Mouse (Mus musculus): Measurements from ENCODE around the gene Rfc4. TPM values are rescaled to one million over a fixed set of nuclear protein-coding genes. Genes with fewer than 3 reads are reported as not detected.
"Not testable (repeated sequence)": the region's sequence is repeated elsewhere in the genome, so short reads cannot be mapped to it uniquely, and the experiment has no call there.

Gene Rfc4
- polyA plus RNA-seq, 1 experiment from 2014 or later: 47.1 TPM

DNA sequence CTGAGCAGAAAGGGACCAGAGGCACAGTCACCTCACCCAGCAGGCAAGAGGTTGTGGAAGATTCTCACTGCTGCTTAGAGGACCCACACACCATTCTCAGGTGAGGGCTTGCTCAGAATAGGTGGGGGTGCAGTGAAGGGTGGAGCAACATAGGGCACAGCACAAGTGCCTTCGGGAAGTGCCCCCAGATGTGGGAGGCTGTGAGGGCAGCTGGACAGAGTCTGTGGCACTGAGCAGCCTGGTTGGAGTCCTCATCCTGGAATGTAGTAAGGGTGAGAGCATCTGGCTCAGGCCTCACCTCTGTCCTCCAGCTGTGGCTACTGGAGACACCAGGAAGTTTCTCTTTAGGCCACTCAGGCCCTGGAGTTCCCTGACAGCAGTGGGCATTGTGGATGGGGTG lies 30.7 kb downstream of the Rfc4 start:
- peaks cover 14% of the 10 kb centered on the region for H3K4me1 ChIP-seq (replicated peaks)
- H3K27ac ChIP-seq (replicated peaks); H3K36me3 ChIP-seq; H3K9ac ChIP-seq; ATAC-seq (ENCODE audit: low read depth); H3K4me3 ChIP-seq; H3K9me3 ChIP-seq; H3K4me2 ChIP-seq: not testable (repeated sequence)
- 95% methylated on average over 1 of the region's 1 CpGs for WGBS
- H3K27me3 ChIP-seq: peaks cover 20% of the 10 kb centered on the region

DNA sequence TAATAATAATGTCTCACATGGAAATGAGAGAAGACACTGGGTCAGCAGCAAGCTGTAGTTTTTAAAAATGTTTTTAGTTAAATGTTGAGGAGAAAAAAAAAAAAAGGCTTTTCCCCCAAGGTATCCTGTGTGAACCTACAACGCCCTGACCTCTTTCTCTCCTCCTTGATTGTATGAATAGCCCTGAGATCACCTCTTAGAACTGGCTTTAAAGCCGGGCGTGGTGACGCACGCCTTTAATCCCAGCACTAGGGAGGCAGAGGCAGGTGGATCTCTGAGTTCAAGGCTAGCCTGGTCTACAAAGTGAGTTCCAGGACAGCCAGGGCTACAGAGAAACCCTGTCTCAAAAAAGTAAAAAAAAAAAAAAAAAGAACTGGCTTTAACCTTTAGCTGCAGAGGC lies 32.0 kb downstream of the Rfc4 start:
- H3K9me3 ChIP-seq; H3K9ac ChIP-seq; H3K27ac ChIP-seq (replicated peaks); H3K36me3 ChIP-seq; H3K4me2 ChIP-seq; H3K4me3 ChIP-seq; ATAC-seq (ENCODE audit: low read depth): not testable (repeated sequence)
- H3K4me1 ChIP-seq (replicated peaks): peaks cover 12% of the 10 kb centered on the region
- H3K27me3 ChIP-seq: peaks cover 12% of the 10 kb centered on the region
- 92% methylated on average over 5 of the region's 5 CpGs for WGBS

DNA sequence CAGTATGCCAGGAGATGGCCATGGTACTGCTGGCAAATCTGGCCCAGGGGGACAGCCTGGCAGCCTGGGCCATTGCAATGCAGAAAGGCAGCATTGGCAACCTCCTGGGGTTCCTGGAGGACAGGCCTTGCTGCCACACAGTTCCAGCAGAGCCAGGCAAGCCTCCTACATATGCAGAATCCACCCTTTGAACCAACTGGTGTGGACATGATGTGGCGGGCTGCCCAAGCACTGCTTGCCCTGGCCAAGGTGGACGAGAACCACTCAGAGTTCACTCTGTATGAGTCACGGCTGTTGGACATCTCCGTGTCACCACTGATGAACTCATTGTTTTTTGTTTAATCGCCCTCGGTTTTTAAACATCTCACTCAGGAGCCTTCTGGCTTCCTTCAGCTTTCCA lies 33.4 kb downstream of the Rfc4 start:
- Histone ChIP-seq H3K9ac (no peak overlapping the region), H3K9me3 (no peaks in the 10 kb centered on the region)
- WGBS: 87% methylated on average over 6 of the region's 6 CpGs

DNA sequence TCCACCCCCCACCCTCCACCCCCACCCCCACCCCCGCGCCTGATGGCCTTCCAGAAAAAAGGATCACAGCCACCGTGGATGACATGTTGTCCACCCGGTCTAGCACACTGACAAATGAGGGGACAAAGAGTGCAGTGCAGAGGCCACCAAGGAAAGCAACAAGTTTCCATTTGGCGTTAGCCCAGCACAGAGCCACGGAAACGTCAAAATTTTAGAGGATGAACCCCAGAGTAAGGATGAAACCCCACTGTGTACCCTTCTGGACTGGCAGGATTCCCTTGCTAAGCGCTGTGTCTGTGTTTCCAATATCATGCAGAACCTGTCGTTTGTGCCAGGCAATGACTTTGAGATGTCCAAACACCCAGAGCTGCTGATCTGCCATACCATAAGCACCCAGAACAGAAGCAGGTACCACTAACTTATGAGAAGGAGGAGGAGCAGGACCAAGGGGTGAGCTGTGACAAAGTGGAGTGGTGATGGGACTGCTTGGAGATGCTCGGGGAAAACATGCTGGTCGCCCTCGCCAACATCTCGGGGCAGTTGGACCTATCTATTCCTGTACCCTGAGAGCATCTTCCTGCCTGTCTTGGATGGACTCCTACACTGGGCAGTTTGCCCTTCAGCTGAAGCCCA lies 34.1 kb downstream of the Rfc4 start:
- H3K9me3 ChIP-seq: no peaks in the 10 kb centered on the region
- H3K4me3 ChIP-seq: no peak overlapping the region
- no peak for ATAC-seq (ENCODE audit: low read depth)
- WGBS: 84% methylated on average over 13 of the region's 13 CpGs
- no peaks in the 10 kb centered on the region for H3K36me3 ChIP-seq
- H3K9ac ChIP-seq: no peak overlapping the region
- H3K27ac ChIP-seq (replicated peaks): no peak overlapping the region
- H3K27me3 ChIP-seq: no peaks in the 10 kb centered on the region
- no peaks in the 10 kb centered on the region for H3K4me1 ChIP-seq (replicated peaks)
- no peak overlapping the region for H3K4me2 ChIP-seq

More for the DNA sequence above, 33.4 kb downstream of the Rfc4 start:
- ATAC-seq (ENCODE audit: low read depth): no peak
- Histone ChIP-seq H3K36me3 (no peaks in the 10 kb centered on the region), H3K4me2 (no peak overlapping the region), H3K4me1 (replicated peaks) (no peaks in the 10 kb centered on the region), H3K27ac (replicated peaks) (no peak overlapping the region), H3K4me3 (no peak overlapping the region), H3K27me3 (peaks cover under 1% of the 10 kb centered on the region; the same call in 1 of the 2 replicates)

DNA sequence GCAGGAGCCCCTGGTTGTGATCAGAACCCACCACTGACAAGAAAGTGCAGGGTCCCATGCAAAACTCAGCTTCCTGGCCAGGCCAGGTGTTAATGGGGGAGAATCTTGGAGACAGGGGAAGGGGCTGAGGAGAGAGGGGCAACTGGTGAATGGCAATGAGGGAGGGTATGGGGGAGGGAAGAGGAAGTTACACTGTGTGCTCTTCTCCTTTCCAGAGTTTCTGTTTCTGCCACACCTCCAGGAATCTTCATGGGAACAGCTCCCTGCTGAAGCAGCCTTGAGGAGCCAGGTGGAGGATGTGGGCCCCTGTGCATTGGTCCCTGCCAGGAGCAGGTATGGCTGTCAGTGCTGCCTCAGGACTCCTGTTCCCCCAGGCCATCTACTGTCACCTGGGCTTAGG lies 36.2 kb downstream of the Rfc4 start:
- H3K9me3 ChIP-seq; H3K4me2 ChIP-seq; H3K4me1 ChIP-seq (replicated peaks); ATAC-seq (ENCODE audit: low read depth); H3K9ac ChIP-seq; H3K4me3 ChIP-seq; H3K36me3 ChIP-seq; H3K27ac ChIP-seq (replicated peaks); H3K27me3 ChIP-seq: not testable (repeated sequence)

DNA sequence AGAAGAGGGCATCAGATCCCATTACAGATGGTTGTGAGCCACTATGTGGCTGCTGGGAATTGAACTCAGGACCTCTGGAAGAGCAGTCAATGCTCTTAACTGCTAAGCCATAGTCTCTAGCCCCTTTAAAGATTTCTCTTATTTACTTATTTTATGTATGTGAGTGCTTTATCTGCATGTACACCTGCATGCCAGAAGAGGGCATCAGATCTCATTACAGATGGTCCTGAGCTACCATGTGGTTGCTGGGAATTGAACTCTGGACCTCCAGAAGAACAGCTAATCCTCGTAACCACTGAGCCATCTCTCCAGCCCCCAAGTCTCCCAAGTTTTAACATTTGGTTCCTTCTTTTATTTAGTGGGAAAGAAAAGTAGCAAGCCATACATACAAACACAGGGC lies 39.0 kb downstream of the Rfc4 start:
- ATAC-seq (ENCODE audit: low read depth); H3K4me2 ChIP-seq; H3K9me3 ChIP-seq; H3K36me3 ChIP-seq; H3K4me1 ChIP-seq (replicated peaks); H3K27me3 ChIP-seq; H3K27ac ChIP-seq (replicated peaks); H3K9ac ChIP-seq; H3K4me3 ChIP-seq: not testable (repeated sequence)
- 94% methylated on average over 1 of the region's 1 CpGs for WGBS

DNA sequence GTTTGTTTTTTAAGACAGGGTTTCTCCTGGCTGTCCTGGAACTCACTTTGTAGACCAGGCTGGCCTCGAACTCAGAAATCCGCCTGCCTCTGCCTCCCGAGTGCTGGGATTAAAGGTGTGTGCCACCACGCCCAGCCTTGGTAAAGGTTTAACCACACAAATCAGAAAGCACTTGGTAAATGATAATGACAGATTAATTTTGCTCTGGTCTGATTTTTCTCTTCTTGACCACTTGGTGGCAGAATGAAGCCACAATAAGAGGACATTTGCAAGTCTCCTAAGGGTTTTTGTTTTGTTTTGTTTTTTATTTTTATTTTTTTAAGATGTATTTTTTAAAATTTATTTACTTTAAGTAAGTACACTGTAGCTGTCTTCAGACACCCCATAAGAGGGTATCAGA lies 39.8 kb downstream of the Rfc4 start:
- not testable (repeated sequence) for H3K27ac ChIP-seq (replicated peaks); H3K27me3 ChIP-seq; H3K4me3 ChIP-seq; H3K9me3 ChIP-seq; H3K36me3 ChIP-seq; H3K4me2 ChIP-seq; ATAC-seq (ENCODE audit: low read depth); H3K4me1 ChIP-seq (replicated peaks); H3K9ac ChIP-seq
- WGBS: 53% methylated on average over 4 of the region's 4 CpGs

DNA sequence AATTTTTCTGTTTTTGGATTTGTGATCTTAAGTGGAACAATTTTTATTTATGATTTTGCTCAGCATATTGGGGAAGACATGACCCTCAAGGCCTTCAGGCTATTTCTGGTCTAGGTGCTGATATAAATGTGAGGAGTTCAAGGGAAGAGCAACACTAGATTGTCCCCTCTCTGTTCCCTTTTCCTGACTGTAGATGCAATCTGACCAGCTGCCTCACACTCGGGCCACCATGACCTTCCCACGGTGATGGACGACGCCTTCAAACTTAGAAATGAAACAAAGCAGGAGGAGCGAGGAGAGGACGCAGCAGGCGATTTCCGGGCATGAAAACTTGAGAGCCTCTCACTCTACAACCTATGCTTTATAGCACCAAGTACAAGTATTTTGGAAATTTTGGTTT lies 40.4 kb downstream of the Rfc4 start:
- H3K4me3 ChIP-seq; H3K9ac ChIP-seq; H3K4me1 ChIP-seq (replicated peaks); H3K36me3 ChIP-seq; H3K4me2 ChIP-seq; ATAC-seq (ENCODE audit: low read depth); H3K27ac ChIP-seq (replicated peaks); H3K27me3 ChIP-seq; H3K9me3 ChIP-seq: not testable (repeated sequence)
- WGBS: 71% methylated on average over 8 of the region's 8 CpGs

DNA sequence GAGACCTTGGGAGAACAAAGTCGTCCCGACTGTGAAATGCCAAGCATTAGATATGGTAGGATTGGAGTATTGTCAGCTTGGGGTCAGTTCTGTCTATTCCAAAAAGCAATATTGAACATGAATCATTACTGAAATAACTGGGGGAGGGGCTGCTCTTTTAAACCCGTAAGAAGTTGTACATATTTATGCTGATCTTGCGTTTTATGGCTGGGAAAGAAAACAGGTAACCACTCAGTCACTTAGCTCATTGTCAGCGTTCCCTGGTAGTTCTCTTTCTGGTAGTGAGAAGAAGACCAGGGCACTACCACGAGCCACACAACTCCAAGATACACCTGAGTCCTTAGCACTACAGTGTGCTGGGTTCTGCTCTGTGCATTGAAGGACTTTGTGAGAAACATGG lies 50.0 kb downstream of the Rfc4 start:
- not testable (repeated sequence) for H3K4me2 ChIP-seq; H3K9ac ChIP-seq; ATAC-seq (ENCODE audit: low read depth); H3K27ac ChIP-seq (replicated peaks); H3K4me3 ChIP-seq; H3K36me3 ChIP-seq; H3K27me3 ChIP-seq; H3K4me1 ChIP-seq (replicated peaks); H3K9me3 ChIP-seq
- WGBS: 84% methylated on average over 6 of the region's 6 CpGs

Small RNA genes within 50 kb of the gene (microRNA-seq; reads per million reads assigned to microRNA genes)
- not detected for gene Gm49346

Other genes with a start within 250 kb of the Rfc4 start
- gene Ahsg, start 236.5 kb downstream of the Rfc4 start, polyA plus RNA-seq (2015; fragmentation: Nextera tagmentation; extraction: Ambion mirVana): 0.50 and 0.61 TPM in 2 replicates
- gene Fetub, start 209.4 kb downstream of the Rfc4 start, polyA plus RNA-seq (2015; fragmentation: Nextera tagmentation; extraction: Ambion mirVana): not detected in 2 replicates
- gene Hrg, start 176.7 kb downstream of the Rfc4 start, polyA plus RNA-seq (2015; fragmentation: Nextera tagmentation; extraction: Ambion mirVana): 0.25 TPM in 1 of 2 replicates, not detected in the other
- 0.50 and 0.95 TPM in 2 replicates for gene Kng2, start 98.3 kb downstream of the Rfc4 start, polyA plus RNA-seq (2015; fragmentation: Nextera tagmentation; extraction: Ambion mirVana)
- gene Kng1, start 69.9 kb downstream of the Rfc4 start, polyA plus RNA-seq (2015; fragmentation: Nextera tagmentation; extraction: Ambion mirVana): 0.29 TPM in 1 of 2 replicates, not detected in the other
- gene Eif4a2, start 20.3 kb downstream of the Rfc4 start, polyA plus RNA-seq (2015; fragmentation: Nextera tagmentation; extraction: Ambion mirVana): 333 and 342 TPM in 2 replicates
- gene Adipoq, start 18.8 kb upstream of the Rfc4 start, polyA plus RNA-seq (2015; fragmentation: Nextera tagmentation; extraction: Ambion mirVana): not detected in 2 replicates
- gene St6gal1, start 97.0 kb upstream of the Rfc4 start, polyA plus RNA-seq (2015; fragmentation: Nextera tagmentation; extraction: Ambion mirVana): 34.7 and 40.6 TPM in 2 replicates